Mouse (Mus musculus) embryonic fibroblast, embryonic 13.5 days (primary cell): ENCODE data around the gene Bpnt1. TPM values are rescaled to one million over a fixed set of nuclear protein-coding genes. Genes with fewer than 3 reads are reported as not detected.

Source experiments
- H3K27ac ChIP-seq: 2 replicates; pipeline ENCODE4 v1.5.1; 2012; ENCODE audit warnings: low read length, control low read depth, inconsistent platforms; ENCODE audit not compliant: insufficient read depth
- H3K4me1 ChIP-seq: 2 replicates; pipeline ENCODE4 v1.6.1; 2011; ENCODE audit warnings: low read length; ENCODE audit not compliant: control insufficient read depth, insufficient read depth
- H3K4me3 ChIP-seq: 2 replicates; pipeline ENCODE4 v1.5.1; 2011; ENCODE audit warnings: mild to moderate bottlenecking, control low read depth, low read length; ENCODE audit not compliant: insufficient read depth
- CTCF ChIP-seq: IDR thresholded peaks from 2 replicates; pipeline ENCODE4 v1.5.1; 2011; ENCODE audit warnings: mild to moderate bottlenecking, control low read depth, low read length, moderate library complexity, borderline replicate concordance; ENCODE audit not compliant: insufficient read depth
- POLR2A ChIP-seq: IDR thresholded peaks from 2 replicates; pipeline ENCODE4 v1.6.1; 2011; ENCODE audit warnings: low read depth, mild to moderate bottlenecking, control low read depth, low read length, moderate library complexity
- polyA plus RNA-seq: library from polyadenylated mRNA; stranded (reverse); fragments of >200 nt; gene quantifications from 2 replicates; pipeline ENCODE4 v1.2.4, GENCODE M21; 2011; ENCODE audit warnings: low read depth; ENCODE audit not compliant: missing spikeins, insufficient read length

The Bpnt1 gene
- polyA plus RNA-seq, 1 experiment, result 23.2 TPM

GRCm38 (mm10) chr1:185350611-185351010, 18.7 kb downstream of the Bpnt1 start:
- no peak overlapping the region for H3K4me3 ChIP-seq
- H3K27ac ChIP-seq, result no peak overlapping the region
- no peak for TF ChIP-seq POLR2A
- TF ChIP-seq CTCF, result no peak
- no peaks in the 10 kb centered on the region for H3K4me1 ChIP-seq

GRCm38 (mm10) chr1:185352151-185352550, 20.2 kb downstream of the Bpnt1 start:
- Histone ChIP-seq H3K4me1 (no peaks in the 10 kb centered on the region), H3K27ac (no peak overlapping the region), H3K4me3 (no peak overlapping the region)
- no peak for TF ChIP-seq POLR2A
- no peak for TF ChIP-seq CTCF

- H3K27ac ChIP-seq, result no peak overlapping the region
- TF ChIP-seq CTCF (no peak), POLR2A (no peak)
- no peaks in the 10 kb centered on the region for H3K4me1 ChIP-seq
Measured at GRCm38 (mm10) chr1:185353351-185353750, 21.4 kb downstream of the Bpnt1 start.

GRCm38 (mm10) chr1:185354731-185355130, 22.8 kb downstream of the Bpnt1 start:
- no peak overlapping the region for H3K27ac ChIP-seq
- TF ChIP-seq POLR2A (no peak), CTCF (no peak)
- H3K4me1 ChIP-seq, result no peaks in the 10 kb centered on the region
- no peak overlapping the region for H3K4me3 ChIP-seq

More at GRCm38 (mm10) chr1:185353351-185353750, 21.4 kb downstream of the Bpnt1 start:
- H3K4me3 ChIP-seq, result no peak overlapping the region

- Histone ChIP-seq H3K4me1 (no peaks in the 10 kb centered on the region), H3K4me3 (no peak overlapping the region), H3K27ac (no peak overlapping the region)
- no peak for TF ChIP-seq POLR2A
- TF ChIP-seq CTCF, result no peak
Measured at GRCm38 (mm10) chr1:185356246-185356645, 24.3 kb downstream of the Bpnt1 start.

GRCm38 (mm10) chr1:185358211-185358610, 26.3 kb downstream of the Bpnt1 start:
- Histone ChIP-seq H3K4me3 (no peak overlapping the region), H3K27ac (no peak overlapping the region), H3K4me1 (no peaks in the 10 kb centered on the region)
- TF ChIP-seq CTCF (no peak), POLR2A (no peak)

GRCm38 (mm10) chr1:185362677-185363520, 30.9 kb downstream of the Bpnt1 start, which contains the start of gene Eprs:
TSS of gene Eprs (plus strand) at chr1:185363044.
- peak within 1 kb of the TSS; percentile 88 for H3K4me3 ChIP-seq
- H3K4me1 ChIP-seq, result peaks cover 3% of the 10 kb centered on the region; the same call in 1 of the 2 replicates
- TF ChIP-seq CTCF (no peak), POLR2A (peak; percentile 89)
- H3K27ac ChIP-seq, result peak within 1 kb of the TSS; percentile 91

- Histone ChIP-seq H3K4me1 (peaks cover 3% of the 10 kb centered on the region; the same call in 1 of the 2 replicates), H3K4me3 (peak overlapping the region; percentile 88), H3K27ac (peak overlapping the region; percentile 91)
- TF ChIP-seq POLR2A, result peak; percentile 59; the same call in 1 of the 2 replicates
- TF ChIP-seq CTCF, result no peak
Measured at GRCm38 (mm10) chr1:185363526-185364182, 31.7 kb downstream of the Bpnt1 start.

- H3K4me3 ChIP-seq, result peak overlapping the region; percentile 88
- no peak for TF ChIP-seq POLR2A
- no peak for TF ChIP-seq CTCF
- H3K4me1 ChIP-seq, result peaks cover 3% of the 10 kb centered on the region; the same call in 1 of the 2 replicates
- H3K27ac ChIP-seq, result peak overlapping the region; percentile 91
Measured at GRCm38 (mm10) chr1:185364183-185364540, 32.2 kb downstream of the Bpnt1 start.

- peaks cover 3% of the 10 kb centered on the region; the same call in 1 of the 2 replicates for H3K4me1 ChIP-seq
- H3K27ac ChIP-seq, result no peak overlapping the region
- TF ChIP-seq CTCF, result no peak
- TF ChIP-seq POLR2A, result no peak
- no peak overlapping the region for H3K4me3 ChIP-seq
Measured at GRCm38 (mm10) chr1:185367383-185367782, 35.4 kb downstream of the Bpnt1 start.
